Mouse (Mus musculus) B cell, adult 2 months (primary cell): ENCODE results near the gene Nol11.

Experiments used
- DNase-seq, 2 experiments: peaks; one replicate each; pipeline ENCODE4 v3.0.0; 2022

Nol11 gene

GRCm38 (mm10) chr11:107188565-107189552 lies at the start of gene Nol11:
TSS of gene Nol11 (minus strand) at chr11:107189381.
- DNase-seq, result peak; percentile 99

GRCm38 (mm10) chr11:107238506-107238905 lies 49.3 kb upstream of the Nol11 start:
- DNase-seq, result no peak

GRCm38 (mm10) chr11:107237532-107237931 lies 48.4 kb upstream of the Nol11 start:
- DNase-seq, result no peak

- no peak for DNase-seq
Measured at GRCm38 (mm10) chr11:107233252-107233890, 44.2 kb upstream of the Nol11 start.

GRCm38 (mm10) chr11:107230128-107230527 lies 40.9 kb upstream of the Nol11 start:
- DNase-seq, result no peak

- DNase-seq, result no peak
Measured at GRCm38 (mm10) chr11:107226431-107226830, 37.2 kb upstream of the Nol11 start.

GRCm38 (mm10) chr11:107226013-107226412 lies 36.8 kb upstream of the Nol11 start:
- DNase-seq, result no peak

- DNase-seq, result no peak
Measured at GRCm38 (mm10) chr11:107225301-107225700, 36.1 kb upstream of the Nol11 start.

GRCm38 (mm10) chr11:107223667-107224214 lies 34.6 kb upstream of the Nol11 start:
- no peak for DNase-seq

GRCm38 (mm10) chr11:107223169-107223561 lies 34.0 kb upstream of the Nol11 start:
- DNase-seq, result peak; percentile 9 to 15

GRCm38 (mm10) chr11:107222531-107223168 lies 33.5 kb upstream of the Nol11 start:
- DNase-seq, result no peak

- no peak for DNase-seq
Measured at GRCm38 (mm10) chr11:107215111-107215510, 25.9 kb upstream of the Nol11 start.

- peak; percentile 7 to 17 for DNase-seq
Measured at GRCm38 (mm10) chr11:107213745-107214144, 24.6 kb upstream of the Nol11 start.

- DNase-seq, result no peak
Measured at GRCm38 (mm10) chr11:107209818-107210217, 20.6 kb upstream of the Nol11 start.

GRCm38 (mm10) chr11:107201773-107202172 lies 12.6 kb upstream of the Nol11 start:
- no peak for DNase-seq

- no peak for DNase-seq
Measured at GRCm38 (mm10) chr11:107199281-107199680, 10.1 kb upstream of the Nol11 start.

- no peak for DNase-seq
Measured at GRCm38 (mm10) chr11:107195334-107195733, 6.2 kb upstream of the Nol11 start.

GRCm38 (mm10) chr11:107190376-107190775 lies 1.2 kb upstream of the Nol11 start:
- DNase-seq, result no peak

GRCm38 (mm10) chr11:107183777-107184176 lies 5.4 kb downstream of the Nol11 start:
- no peak for DNase-seq

- DNase-seq, result no peak
Measured at GRCm38 (mm10) chr11:107161215-107161614, 28.0 kb downstream of the Nol11 start.

GRCm38 (mm10) chr11:107159034-107159433 lies 30.1 kb downstream of the Nol11 start:
- DNase-seq, result peak; percentile 40 to 48

- no peak for DNase-seq
Measured at GRCm38 (mm10) chr11:107156977-107157642, 32.1 kb downstream of the Nol11 start.

- DNase-seq, result no peak
Measured at GRCm38 (mm10) chr11:107155292-107155691, 33.9 kb downstream of the Nol11 start.
